Mouse (Mus musculus): ENCODE measurements around the gene Gm11214.

DNA sequence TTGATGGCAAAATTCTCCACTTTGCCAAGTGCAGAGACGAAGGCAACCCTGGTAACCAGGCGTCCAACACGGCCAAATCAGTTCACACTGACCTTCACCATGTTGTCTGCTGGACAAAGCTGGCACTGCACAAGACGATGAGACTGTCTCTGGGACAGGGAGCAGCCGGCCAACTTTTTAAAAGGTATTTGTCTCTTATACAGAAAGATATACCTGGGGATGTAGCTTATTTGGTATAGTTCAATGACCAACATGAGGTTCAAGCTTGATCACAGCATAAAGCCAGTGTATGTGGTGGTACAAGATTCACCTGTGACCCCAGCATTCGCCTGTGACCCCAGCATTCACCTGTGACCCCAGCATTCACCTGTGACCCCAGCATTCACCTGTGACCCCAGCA is at the start of gene Gm11214:
- TF ChIP-seq CTCF (IDR thresholded peaks at IDR 0.05; ENCODE audit: borderline replicate concordance, insufficient read depth, low read depth, low read length) (no peak), POLR2A (IDR thresholded peaks at IDR 0.05; ENCODE audit: borderline replicate concordance, insufficient read depth, low read length) (no peak)

Data from cerebellum, adult 2 months (tissue).